Mouse (Mus musculus) thymus, postnatal 14 days (tissue): ENCODE results near the gene BC053393.
A peak's percentile ranks its signal among the peaks of the same experiment; 100 is the strongest.
"Not testable (repeated sequence)": the region's sequence is repeated elsewhere in the genome, so short reads cannot be mapped to it uniquely, and the experiment has no call there.

Experiments used
- DNase-seq: peaks from one replicate; pipeline ENCODE4 v3.0.0; 2021

BC053393 gene

GRCm38 (mm10) chr11:46571327-46571726 lies at the start of gene BC053393:
TSS of gene BC053393 (plus strand) at chr11:46571536.
- no peak for DNase-seq

GRCm38 (mm10) chr11:46522719-46523118 lies 48.6 kb upstream of the BC053393 start:
- peak; percentile 12 for DNase-seq

DNA sequence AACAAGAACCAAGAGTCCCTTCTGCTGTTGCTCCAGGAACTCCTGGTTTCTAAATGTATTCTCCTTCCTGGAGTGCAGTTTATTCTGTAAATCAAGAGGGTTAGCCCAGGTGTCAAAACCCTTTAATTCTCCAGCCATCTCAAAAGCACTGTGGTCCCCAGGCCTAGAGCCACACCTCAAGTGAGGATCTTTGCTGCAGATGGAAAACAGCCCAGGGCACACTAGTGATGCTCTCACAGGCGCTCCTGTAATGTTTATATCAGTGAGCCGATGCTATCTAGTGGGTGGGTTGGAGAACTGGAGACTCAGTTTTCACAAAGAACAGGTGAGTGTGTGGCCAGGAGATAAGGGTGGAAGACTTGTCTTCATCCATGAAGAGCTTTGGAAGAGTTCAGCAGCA lies 47.4 kb upstream of the BC053393 start, which contains the start of gene Gm12169:
TSS of gene Gm12169 (plus strand) at position 301 of the 400 bp plus-strand sequence.
- no peak for DNase-seq

DNA sequence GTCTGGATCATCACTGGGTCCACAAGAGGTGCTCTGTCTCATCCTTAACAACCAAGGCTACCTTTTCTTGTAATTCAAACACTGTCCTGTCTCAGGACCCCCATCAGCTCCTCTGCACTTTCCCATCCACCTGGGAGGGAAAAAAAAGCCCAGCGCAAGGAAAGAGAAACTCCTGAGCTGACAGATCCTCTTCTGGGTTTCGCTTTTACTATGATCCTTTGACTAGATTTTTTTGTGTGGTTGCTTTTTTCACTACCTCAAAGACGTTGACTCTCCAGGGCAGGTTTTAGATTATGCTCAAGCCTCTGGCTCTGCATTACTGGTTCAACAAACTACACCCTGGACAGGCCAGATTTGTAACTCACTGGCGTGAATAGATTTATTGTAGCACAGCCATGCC lies 41.2 kb upstream of the BC053393 start:
- DNase-seq: no peak

DNA sequence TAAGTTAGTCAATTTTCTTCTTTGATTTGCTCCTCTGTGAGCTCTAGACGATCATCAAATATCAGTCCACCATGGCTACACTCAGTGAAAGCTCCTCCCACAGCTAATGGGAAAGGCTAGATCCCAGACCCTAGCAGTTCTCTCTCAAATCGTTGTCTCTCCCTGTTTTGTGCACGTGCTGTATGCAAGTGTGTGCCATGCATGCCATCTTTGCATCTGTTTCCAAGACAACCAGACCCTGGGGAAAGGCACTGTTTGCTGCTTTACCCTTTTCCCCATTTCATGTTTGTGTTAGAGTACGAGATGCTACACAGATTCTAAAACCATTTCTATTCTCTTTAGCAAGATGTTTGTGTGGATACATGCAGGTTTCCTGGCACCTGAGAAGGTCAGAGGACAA lies 34.4 kb upstream of the BC053393 start:
- no peak for DNase-seq

GRCm38 (mm10) chr11:46543530-46543929 lies 27.8 kb upstream of the BC053393 start:
- DNase-seq: no peak

DNA sequence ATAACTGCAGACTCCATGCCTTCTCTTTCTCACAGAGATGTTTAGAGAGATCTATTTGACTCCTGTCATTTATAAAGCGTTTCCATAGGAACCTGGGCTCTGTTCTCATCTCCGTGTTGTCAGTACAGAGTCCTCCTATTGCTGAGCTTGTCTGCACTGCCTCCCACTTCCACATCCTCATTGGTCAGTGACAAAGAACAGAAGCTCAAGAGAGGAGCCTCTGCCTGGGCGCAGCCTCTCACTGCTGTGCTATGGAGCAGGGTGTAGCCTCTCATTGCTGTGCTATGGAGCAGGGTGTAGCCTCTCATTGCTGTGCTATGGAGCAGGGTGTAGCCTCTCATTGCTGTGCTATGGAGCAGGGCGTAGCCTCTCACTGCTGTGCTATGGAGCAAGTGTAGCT lies 21.6 kb upstream of the BC053393 start:
- no peak for DNase-seq

DNA sequence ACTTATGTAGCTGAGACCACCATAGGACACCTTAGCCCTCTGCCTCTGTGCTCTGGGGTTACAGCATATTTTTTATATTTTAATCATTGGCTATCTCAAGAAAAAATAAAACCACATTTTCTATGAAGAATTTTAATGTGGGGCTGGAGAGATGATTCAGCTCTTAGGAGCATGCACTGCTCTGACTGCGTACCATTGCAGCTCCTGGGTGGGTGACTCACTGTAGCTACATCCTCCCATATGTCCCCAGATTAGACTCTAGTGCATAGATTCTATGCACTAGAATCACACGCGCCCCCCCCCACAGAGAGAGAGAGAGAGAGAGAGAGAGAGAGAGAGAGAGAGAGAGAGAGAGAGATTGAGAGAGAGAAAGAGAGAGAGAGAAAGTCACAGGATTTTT lies 18.6 kb upstream of the BC053393 start:
- DNase-seq: no peak

- DNase-seq: no peak
Observed at GRCm38 (mm10) chr11:46561096-46561495, 10.2 kb upstream of the BC053393 start.

GRCm38 (mm10) chr11:46564671-46565070 lies 6.7 kb upstream of the BC053393 start:
- DNase-seq: no peak

GRCm38 (mm10) chr11:46565967-46566366 lies 5.4 kb upstream of the BC053393 start:
- DNase-seq: no peak

GRCm38 (mm10) chr11:46569107-46569506 lies 2.2 kb upstream of the BC053393 start:
- DNase-seq: no peak

DNA sequence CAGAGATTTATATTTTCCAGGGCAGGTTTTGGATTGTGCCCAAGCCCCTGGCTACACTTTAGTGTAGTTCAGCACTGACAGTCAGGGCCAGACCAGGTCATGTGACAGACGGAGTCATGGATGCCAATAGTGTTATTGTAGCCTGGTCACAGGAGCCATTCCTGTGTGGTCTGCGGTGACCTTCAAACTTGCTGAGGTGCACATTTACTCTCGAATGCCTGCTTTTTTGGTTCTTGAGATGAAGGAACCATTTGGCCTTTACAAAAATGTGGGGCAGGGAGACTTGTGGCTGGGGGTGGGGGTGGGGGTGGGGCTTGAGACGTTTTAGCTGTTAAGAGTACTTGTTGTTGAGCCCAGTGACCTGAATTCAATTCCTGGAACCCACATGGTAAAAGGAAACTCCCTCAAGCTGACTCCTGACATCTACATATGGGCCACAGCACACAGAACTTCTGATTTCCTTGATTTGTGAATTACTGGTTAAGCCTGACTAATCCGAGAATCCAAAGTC lies 7.5 kb downstream of the BC053393 start:
- no peak for DNase-seq

DNA sequence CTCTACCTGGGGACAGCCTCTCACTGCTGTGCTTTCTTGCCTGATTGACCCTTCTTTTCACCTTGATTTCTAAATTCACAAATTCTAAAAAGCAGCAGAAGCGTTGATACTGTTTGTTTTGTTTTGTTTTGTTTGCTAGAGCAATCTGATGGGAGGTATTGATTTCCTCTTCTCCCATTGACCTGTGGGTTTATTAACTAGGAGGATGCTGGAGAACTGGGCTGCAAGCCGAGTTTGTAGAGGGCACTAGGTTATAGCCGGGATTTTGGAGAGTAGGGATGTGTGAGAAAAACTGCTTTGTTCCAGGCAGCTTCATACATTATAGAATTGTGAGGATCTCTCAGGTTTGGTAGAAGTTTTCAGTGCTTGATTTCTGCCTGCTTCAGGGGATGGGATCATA lies 9.1 kb downstream of the BC053393 start:
- no peak for DNase-seq

DNA sequence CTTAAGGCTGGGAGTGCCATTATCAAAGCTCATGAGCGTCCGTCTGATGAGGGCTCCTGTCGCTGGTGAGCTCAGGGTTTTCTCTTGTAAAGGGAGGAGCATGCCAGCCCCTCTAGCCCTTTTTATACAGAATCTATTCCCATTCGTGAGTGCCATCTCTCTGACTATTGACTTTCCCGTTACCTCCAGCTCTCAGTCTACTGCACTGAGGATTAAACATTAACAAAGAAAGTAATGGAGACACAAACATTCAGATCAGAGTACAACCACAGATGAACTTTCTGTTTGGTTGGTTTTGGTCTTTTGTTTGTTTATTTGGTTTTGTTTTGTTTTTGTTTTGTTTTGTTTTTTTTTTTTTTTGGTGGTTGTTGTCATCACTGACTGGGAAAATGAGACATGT lies 11.4 kb downstream of the BC053393 start:
- no peak for DNase-seq

DNA sequence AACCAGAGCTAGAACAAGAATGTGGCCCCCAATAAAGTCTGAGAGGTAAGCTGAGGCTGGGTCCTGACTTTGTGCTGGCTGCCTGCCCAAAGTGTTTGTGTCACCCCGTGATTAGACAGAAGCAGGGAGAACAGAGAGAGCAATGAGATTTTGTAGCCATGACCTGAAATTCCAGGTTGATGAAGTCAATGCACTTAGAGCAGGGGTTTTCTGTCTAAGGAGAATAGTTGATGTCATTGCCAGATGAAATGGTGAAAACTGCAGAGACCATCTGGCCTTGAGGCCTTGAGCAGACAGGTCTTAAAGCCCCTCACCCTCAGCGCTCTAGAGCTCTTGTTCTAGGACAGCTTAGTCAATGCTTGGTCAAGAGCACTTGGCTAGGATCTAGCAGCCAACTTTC lies 21.1 kb downstream of the BC053393 start:
- DNase-seq: no peak

DNA sequence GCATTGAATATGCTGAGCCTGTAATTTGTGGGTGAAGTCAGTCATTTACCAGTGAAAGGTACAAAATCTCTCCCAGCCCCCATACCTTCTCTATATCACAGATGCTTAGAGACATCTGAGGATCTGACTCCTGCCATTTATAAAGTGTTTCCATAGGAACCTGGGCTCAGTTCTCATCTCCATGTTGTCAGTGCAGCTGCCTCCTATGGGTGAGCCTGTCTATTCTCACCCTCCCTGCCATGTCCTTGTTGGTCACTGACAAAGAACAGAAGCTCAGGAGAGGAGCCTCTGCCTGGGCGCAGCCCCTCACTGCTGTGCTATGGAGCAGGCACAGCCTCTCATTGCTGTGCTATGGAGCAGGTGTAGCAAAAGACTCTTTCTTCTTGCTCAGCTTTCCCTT lies 48.6 kb downstream of the BC053393 start:
- DNase-seq: no peak

GRCm38 (mm10) chr11:46620414-46621168 lies 49.3 kb downstream of the BC053393 start:
- DNase-seq: no peak

DNA sequence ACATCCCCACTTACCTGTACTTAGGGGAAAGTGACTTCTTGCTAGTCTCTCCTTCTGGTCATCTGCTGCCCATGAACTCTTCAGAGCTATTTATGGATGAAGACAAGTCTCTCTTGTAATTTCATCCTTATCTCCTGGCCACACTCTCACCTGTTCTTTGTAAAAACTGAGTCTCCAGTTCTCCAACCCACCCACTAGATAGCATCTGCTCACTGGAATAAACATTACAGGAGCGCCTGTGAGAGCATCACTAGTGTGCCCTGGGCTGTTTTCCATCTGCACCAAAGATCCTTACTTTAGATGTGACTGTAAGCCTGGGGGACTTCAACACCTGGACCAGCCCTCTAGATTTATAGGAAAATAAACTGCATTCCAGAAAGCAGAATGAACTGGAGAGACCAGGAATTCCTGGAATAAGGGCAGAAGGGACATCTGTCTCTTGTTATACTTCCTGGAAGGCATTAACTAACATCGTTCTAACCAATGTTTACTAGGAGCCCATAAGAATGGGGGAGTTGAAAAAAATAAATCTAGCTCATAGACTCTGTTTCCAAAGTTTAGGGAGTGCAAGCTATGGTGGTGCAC lies 58.0 kb downstream of the BC053393 start, which contains the start of gene Dppa1:
TSS of gene Dppa1 (minus strand) at position 51 of the 585 bp plus-strand sequence.
- DNase-seq: no peak

DNA sequence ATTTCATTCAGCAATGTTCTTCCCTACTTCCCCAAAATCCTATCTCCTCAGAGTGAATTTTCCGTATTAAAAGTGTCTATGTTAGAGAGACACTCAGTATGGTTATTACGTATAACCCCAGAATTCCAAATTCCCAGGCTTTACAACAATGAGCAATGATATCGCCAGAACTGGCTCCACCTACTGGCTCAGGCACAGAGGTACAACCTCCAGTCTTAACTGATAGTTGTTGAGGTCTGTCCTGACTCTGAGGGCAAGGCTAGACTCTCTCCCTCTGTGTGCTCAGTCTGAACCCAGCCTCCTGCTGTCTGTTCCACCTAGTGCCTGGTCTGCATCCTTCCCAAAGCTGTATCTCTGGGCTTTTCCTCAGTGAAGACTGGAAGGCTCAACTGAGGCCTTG lies 60.3 kb downstream of the BC053393 start:
- peak; percentile 34 for DNase-seq

- DNase-seq: not testable (repeated sequence)
Observed at GRCm38 (mm10) chr11:46635516-46635915, 64.2 kb downstream of the BC053393 start.

GRCm38 (mm10) chr11:46636568-46636967 lies 65.2 kb downstream of the BC053393 start:
- no peak for DNase-seq
